Mouse (Mus musculus) heart, postnatal 25 days (tissue): ENCODE measurements around the gene Rgs7bp. TPM values are rescaled to one million over a fixed set of nuclear protein-coding genes. Genes with fewer than 3 reads are reported as not detected.

ENCODE experiments used
- DNase-seq: peaks from one replicate; pipeline ENCODE4 v3.0.0; 2022; ENCODE audit warnings: low spot score
- intact Hi-C: fragments of 180-260 bp; cut with DNase I; formaldehyde crosslinking; loops from one replicate; pipeline ENCODE4 v1.15.1; 2025
- total RNA-seq, 2 experiments: library from RNA; stranded (reverse); gene quantifications; 2 replicates each; pipeline ENCODE4 v1.2.3; 2021

Rgs7bp gene
- total RNA-seq, 2 experiments from 2014 or later: 3.4 to 4.0 TPM

GRCm38 (mm10) chr13:105015710-105016404 lies 38.9 kb downstream of the Rgs7bp start:
- intact Hi-C loops: no loop called here
- no peak for DNase-seq

DNA sequence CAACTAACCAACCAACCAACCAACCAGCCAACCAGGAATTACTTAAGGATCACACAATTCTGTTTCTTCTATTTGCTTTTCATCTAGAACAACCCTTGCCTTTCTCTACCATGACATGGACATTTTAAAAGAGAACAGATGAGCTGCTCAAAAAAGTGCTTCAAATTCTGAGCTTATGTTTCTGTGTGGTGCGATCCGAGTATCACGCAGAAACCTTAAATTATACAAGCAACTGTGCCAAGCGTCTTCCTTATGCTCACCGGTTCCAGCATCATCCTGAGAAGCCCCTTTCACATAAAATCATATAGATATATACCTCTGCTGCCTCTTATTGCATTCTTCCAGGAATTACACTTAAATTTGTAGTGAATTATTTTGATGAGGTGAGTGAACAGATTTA lies 43.4 kb downstream of the Rgs7bp start:
- DNase-seq: no peak
- intact Hi-C loops: no loop called here

- intact Hi-C loops: no loop called here
- no peak for DNase-seq
Measured at GRCm38 (mm10) chr13:105008891-105009290, 45.8 kb downstream of the Rgs7bp start.

DNA sequence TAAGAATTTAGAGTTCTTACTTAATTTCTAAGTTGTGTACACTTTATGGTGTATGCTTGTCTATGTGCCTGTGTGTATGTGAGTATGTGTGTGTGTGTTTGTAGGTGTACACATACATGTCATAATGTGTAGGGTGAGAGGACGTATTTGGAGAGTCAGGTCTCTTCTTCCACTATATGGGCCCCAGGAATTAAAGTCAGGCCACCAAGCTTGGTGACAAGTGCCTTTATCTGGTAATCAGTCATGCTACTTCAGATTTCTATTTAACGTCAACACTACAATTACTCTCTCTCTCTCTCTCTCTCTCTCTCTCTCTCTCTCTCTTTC lies 51.9 kb downstream of the Rgs7bp start:
- intact Hi-C loops: no loop called here

DNA sequence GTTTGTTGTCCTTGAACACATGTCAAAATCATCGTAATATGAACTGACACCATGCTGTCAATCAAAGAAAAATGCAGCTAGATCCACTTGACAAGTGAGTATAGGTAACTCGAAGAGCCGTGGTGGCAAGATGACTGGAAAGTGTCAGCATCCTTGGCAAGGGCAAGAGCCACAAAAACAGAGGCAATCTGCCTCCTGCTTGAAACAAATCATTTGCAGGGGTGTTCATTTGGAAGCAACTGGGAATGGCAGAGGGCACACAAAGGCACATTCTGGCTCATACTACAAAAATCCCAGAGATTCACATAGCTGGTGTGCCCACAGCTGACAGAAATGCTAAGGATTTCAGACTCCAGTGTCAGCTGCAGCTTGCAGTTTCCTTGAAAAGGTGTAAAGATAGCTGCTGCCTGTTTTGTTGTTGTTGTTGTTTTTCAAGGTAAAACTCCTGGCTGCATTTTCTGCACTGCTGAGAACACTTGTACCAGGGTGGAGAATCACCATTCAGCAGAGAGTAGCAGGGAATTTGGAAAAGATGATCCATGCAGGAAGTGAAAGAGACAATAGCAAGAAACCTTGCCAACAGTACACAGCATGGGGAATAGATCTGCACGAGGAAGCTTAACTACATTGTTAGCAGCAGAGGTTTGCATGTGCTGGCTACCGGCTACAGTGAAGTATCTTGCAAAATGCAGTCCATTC lies 52.4 kb downstream of the Rgs7bp start:
- DNase-seq: no peak
- intact Hi-C loops: no loop called here

More for the DNA sequence above, 51.9 kb downstream of the Rgs7bp start:
- no peak for DNase-seq

DNA sequence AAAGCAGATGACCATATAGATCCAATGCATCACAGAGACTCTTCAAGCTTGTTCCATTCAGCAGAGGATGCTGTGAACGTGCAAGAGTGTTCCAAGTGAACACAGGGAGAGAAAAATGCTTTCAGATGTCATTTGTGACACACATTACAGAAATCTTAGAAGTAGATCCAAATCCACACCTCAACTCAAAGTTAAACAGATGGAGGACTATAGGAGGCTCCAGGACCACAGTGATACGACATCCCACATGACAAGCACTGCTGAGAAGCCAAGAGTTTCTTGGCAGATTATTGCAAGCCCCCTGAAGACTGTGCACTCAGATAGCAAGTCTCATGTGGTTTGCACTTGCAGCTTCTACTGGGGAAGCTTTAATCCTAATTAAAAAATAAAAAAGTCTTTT lies 53.0 kb downstream of the Rgs7bp start:
- no peak for DNase-seq
- intact Hi-C loops: no loop called here

DNA sequence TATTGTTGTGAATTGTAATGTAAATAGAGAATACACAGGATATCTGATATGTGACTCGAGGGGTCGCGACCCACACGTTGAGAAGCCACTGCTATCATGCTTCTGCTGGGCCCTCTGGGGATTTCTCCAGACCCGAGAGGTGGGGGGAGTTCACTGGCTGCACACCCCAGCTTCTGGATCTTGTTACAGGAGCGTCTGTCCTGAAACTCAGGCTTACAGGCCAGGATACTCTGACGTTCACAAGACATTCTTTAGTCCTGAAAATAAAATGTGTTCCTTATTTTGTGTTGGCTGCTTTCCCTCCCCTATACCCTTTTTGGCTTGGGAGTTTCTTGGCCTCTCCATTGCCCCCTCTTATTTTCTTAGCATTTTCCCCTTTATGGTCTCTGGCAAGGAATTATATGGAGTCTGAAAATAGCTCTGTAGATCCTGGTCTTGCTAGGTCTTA lies 65.9 kb downstream of the Rgs7bp start:
- intact Hi-C loops: no loop called here
- DNase-seq: no peak

GRCm38 (mm10) chr13:104988009-104988540 lies 66.7 kb downstream of the Rgs7bp start:
- intact Hi-C loops: no loop called here
- no peak for DNase-seq

DNA sequence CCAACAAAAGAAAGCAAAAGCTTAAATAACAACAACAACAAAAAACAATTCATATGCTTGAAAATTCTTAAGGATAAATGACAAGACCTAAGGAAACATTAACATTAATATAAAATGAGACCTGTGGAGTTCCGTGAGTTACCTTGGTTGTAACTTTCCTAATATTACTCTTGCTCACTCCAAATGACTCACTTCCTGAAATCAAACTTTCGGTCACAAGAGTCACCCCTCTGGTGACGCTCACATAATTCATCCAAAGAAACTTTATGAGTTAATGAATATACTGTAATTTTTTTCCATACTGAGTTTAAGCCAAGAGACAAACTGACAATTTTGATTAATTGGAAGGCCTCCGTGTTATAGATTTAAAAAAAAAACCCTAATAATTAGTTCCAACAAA lies 69.0 kb downstream of the Rgs7bp start:
- DNase-seq: no peak
- intact Hi-C loops: no loop called here

- no peak for DNase-seq
- intact Hi-C loops: no loop called here
Measured at GRCm38 (mm10) chr13:104983989-104984388, 70.7 kb downstream of the Rgs7bp start.

- intact Hi-C loops: no loop called here
- no peak for DNase-seq
Measured at GRCm38 (mm10) chr13:104982781-104983353, 71.9 kb downstream of the Rgs7bp start.

DNA sequence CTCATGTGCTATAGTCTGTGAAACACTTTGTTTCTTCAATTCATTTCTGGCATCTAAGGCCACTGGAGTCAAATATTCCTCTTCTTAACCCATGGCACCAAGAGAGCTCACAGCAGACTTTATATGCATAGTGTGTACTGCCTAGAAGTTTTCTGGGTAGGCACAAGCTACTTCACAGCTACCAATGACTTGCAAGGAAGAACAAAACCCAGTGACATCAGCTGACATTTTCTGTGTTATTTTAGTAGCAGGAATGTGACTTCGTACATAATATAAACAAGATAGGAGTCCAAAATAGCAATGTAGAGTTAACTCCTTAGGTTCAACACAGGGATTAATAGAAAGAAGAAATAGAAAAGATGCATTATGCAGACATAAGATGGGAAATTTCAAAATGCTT lies 76.6 kb downstream of the Rgs7bp start:
- intact Hi-C loops: no loop called here

DNA sequence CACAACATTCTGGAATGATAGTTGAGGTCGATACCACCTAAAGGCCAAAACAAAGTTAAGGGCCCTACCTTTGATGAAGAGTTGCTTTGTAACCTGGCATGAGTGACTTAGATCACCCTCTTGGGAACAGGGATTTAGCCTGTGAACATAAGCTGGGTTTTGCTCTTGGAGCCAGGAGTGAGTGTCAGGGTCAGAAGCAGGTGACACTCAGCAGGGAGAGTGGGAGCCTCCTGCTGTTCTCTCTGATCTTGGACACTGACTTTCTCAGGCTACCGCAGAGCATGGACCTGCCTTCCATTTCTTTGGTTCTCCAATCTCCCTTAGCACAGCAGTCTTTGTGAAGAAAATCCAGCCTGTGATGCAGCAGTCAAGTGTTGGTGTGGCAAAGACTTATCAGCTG lies 87.2 kb downstream of the Rgs7bp start:
- no peak for DNase-seq
- intact Hi-C loops: no loop called here

More for the DNA sequence above, 76.6 kb downstream of the Rgs7bp start:
- DNase-seq: no peak

- intact Hi-C loops: no loop called here
- no peak for DNase-seq
Measured at GRCm38 (mm10) chr13:104963716-104964115, 91.0 kb downstream of the Rgs7bp start.

GRCm38 (mm10) chr13:104962716-104963411 lies 91.9 kb downstream of the Rgs7bp start:
- intact Hi-C loops: no loop called here

GRCm38 (mm10) chr13:104962166-104962565 lies 92.6 kb downstream of the Rgs7bp start:
- DNase-seq: no peak
- intact Hi-C loops: no loop called here

More at GRCm38 (mm10) chr13:104962716-104963411, 91.9 kb downstream of the Rgs7bp start:
- DNase-seq: no peak

DNA sequence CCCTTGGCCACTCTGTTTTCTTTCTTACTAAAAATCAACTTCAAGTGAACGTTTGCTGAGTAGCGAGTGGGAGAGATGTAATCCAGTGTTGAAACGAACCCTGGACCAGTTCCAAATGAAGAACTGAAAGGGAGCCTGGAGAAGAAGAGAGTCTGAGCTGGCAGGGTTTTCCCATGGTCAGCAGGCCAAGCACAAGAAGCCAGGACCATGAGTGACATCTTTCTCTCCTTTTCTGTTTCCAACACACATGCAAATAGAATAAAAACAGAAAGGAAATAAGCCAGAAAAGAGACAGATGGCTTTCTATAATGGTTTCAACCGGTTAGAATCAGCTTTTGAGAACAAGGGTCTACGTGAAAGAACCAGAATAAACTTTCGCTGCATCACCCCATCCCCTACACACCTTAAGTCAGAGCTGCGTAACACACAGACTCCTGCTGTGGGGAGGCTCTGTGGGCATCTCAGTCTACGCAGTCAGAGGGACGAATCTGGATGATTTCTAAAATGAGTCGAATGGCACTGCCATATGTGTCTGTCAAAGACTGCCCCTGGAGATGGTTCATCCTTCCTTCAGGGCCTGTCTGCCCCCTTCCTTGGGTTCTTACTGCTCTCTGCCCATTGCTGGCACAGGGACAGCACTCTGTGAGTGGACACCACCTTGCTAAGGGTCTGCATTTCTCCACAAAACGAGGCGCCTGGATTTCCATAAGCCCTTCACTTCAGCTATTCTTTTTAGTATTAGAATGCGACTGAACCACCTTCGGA lies 93.6 kb downstream of the Rgs7bp start:
- intact Hi-C loops: no loop called here

DNA sequence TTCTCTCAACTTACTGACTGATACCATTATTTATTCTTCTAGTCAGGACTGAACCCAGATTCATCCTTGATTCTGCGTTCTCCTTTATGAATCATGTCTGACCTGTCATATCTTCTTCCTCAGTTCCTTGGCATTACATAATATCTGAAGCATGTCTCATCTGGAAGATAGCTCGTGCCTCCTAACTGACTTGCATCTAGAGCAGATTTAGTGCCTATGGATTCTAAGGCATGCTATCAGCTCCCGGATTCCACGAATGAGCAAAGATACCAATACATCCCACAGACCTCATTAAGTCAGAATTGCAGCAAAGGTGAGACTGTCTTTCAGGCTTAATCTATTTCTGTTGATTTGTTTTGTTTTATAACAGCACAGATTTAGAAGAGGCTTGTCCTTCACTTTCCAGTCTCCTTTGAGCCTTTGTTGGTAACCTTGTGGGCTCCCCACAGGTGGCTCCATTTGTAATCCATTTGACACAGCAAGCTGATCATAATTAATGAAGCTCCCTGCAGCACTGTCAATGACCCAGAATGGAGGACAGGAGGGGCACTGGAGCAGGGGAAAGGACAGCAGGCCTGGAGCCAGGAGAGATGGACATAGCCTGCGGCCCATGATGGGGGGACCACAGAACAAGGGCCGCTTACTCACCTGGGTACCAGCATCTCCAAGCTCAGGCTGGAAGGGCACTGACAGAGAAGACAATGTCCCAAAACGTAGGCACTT lies 94.4 kb downstream of the Rgs7bp start:
- intact Hi-C loops: no loop called here

More for the DNA sequence above, 93.6 kb downstream of the Rgs7bp start:
- no peak for DNase-seq

DNA sequence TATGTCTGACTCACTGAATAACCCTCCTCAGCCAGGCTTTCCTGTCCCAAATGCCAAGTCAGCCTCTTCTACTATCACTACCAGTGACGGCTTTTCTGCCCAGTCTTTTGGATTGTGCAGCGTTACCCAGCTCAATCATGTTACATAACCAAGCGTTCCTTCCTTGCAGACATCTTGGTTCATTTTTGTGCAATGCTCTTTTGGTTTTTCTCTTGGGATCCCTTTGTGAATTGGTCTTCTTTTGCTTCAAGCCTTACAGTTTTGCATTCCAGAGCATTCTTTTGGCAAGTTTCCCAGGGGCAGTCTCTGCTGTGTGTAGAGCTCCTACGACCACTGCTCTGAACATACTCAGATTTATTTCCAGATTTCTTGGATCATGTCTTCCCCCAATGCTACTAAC lies 95.0 kb downstream of the Rgs7bp start:
- intact Hi-C loops: no loop called here
- DNase-seq: no peak

More for the DNA sequence above, 94.4 kb downstream of the Rgs7bp start:
- no peak for DNase-seq
